Mouse (Mus musculus) left cerebral cortex, postnatal 10 days (tissue): ENCODE measurements around the gene Emilin1. TPM values are rescaled to one million over a fixed set of nuclear protein-coding genes. Genes with fewer than 3 reads are reported as not detected.
A peak's percentile ranks its signal among the peaks of the same experiment; 100 is the strongest.

Experiments
- DNase-seq, 2 experiments: peaks; one replicate each; pipeline ENCODE4 v3.0.0; 2021 to 2022; ENCODE audit warnings: low spot score in 2 of 2, mixed read lengths in 1 of 2; ENCODE audit errors: extremely low spot score in 1 of 2
- intact Hi-C: fragments of 180-260 bp; cut with DNase I; formaldehyde crosslinking; loops from one replicate; pipeline ENCODE4 v1.15.1; 2025
- total RNA-seq, 2 experiments: library from RNA; stranded (reverse); gene quantifications; 2 replicates each; pipeline ENCODE4 v1.2.3; 2021

The Emilin1 gene
- total RNA-seq, 2 experiments from 2014 or later = 5.1 to 5.5 TPM

GRCm38 (mm10) chr5:30948620-30949019 is 35.4 kb downstream of the Emilin1 start:
- no peak for DNase-seq
- intact Hi-C loops = loop anchor here (5.0 kb wide), 1 partner anchor 104 kb away; the partner anchor contains the start of gene Cad

GRCm38 (mm10) chr5:30949654-30950326 is 36.6 kb downstream of the Emilin1 start:
- peak; percentile 94 to 97 for DNase-seq
- intact Hi-C loops = loop anchor here (5.0 kb wide), 1 partner anchor 103 kb away; the partner anchor contains the start of gene Cad

- DNase-seq = no peak
- intact Hi-C loops = no loop called here
Observed at GRCm38 (mm10) chr5:30950451-30950850, 37.2 kb downstream of the Emilin1 start.

GRCm38 (mm10) chr5:30950922-30951321 is 37.7 kb downstream of the Emilin1 start:
- intact Hi-C loops = no loop called here
- DNase-seq = no peak

GRCm38 (mm10) chr5:30951706-30952105 is 38.5 kb downstream of the Emilin1 start:
- intact Hi-C loops = no loop called here
- no peak for DNase-seq

GRCm38 (mm10) chr5:30952551-30952950 is 39.3 kb downstream of the Emilin1 start:
- no peak for DNase-seq
- intact Hi-C loops = no loop called here

- no peak for DNase-seq
- intact Hi-C loops = no loop called here
Observed at GRCm38 (mm10) chr5:30954065-30954464, 40.9 kb downstream of the Emilin1 start.

GRCm38 (mm10) chr5:30954556-30954955 is 41.4 kb downstream of the Emilin1 start:
- DNase-seq = no peak
- intact Hi-C loops = no loop called here

- intact Hi-C loops = no loop called here
Observed at GRCm38 (mm10) chr5:30955751-30956150, 42.5 kb downstream of the Emilin1 start.

GRCm38 (mm10) chr5:30957891-30958290 is 44.7 kb downstream of the Emilin1 start:
- DNase-seq = no peak
- intact Hi-C loops = no loop called here

More at GRCm38 (mm10) chr5:30955751-30956150, 42.5 kb downstream of the Emilin1 start:
- DNase-seq = no peak

- DNase-seq = no peak
- intact Hi-C loops = no loop called here
Observed at GRCm38 (mm10) chr5:30959198-30959854, 46.1 kb downstream of the Emilin1 start.

GRCm38 (mm10) chr5:30959966-30960501 is 46.8 kb downstream of the Emilin1 start, which contains the start of gene Preb:
TSS of gene Preb (minus strand) at chr5:30960361.
- peak; percentile 98 to 99 for DNase-seq
- intact Hi-C loops = no loop called here

- intact Hi-C loops = no loop called here
- no peak for DNase-seq
Observed at GRCm38 (mm10) chr5:30960814-30961213, 47.6 kb downstream of the Emilin1 start.

GRCm38 (mm10) chr5:30961545-30962505 is 48.6 kb downstream of the Emilin1 start:
- DNase-seq = no peak
- intact Hi-C loops = no loop called here

GRCm38 (mm10) chr5:30963916-30964315 is 50.7 kb downstream of the Emilin1 start:
- no peak for DNase-seq

GRCm38 (mm10) chr5:30966189-30966588 is 53.0 kb downstream of the Emilin1 start:
- no peak for DNase-seq
- intact Hi-C loops = no loop called here

More at GRCm38 (mm10) chr5:30963916-30964315, 50.7 kb downstream of the Emilin1 start:
- intact Hi-C loops = no loop called here

GRCm38 (mm10) chr5:30968416-30968815 is 55.2 kb downstream of the Emilin1 start, which contains the start of gene Tcf23:
TSS of gene Tcf23 (plus strand) at chr5:30968662.
- intact Hi-C loops = no loop called here
- DNase-seq = peak in 1 of 2 experiments; percentile 56

GRCm38 (mm10) chr5:30969440-30969839 is 56.2 kb downstream of the Emilin1 start:
- no peak for DNase-seq
- intact Hi-C loops = no loop called here
